Mouse (Mus musculus) left cerebral cortex, adult 2 months (tissue): ENCODE measurements around the gene Scn4a. TPM values are rescaled to one million over a fixed set of nuclear protein-coding genes. Genes with fewer than 3 reads are reported as not detected.
A peak's percentile ranks its signal among the peaks of the same experiment; 100 is the strongest.

ENCODE experiments used
- DNase-seq, 2 experiments: peaks; one replicate each; pipeline ENCODE4 v3.0.0; 2021 to 2022; ENCODE audit warnings: low spot score in 2 of 2, mixed read lengths in 1 of 2; ENCODE audit errors: extremely low spot score in 1 of 2
- H3K27ac ChIP-seq: fragments of 200-600 bp; 2 replicates; pipeline ENCODE4 v1.8.1; 2022
- H3K4me3 ChIP-seq: fragments of 200-600 bp; 2 replicates; pipeline ENCODE4 v1.8.1; 2022
- CTCF ChIP-seq: fragments of 200-600 bp; IDR thresholded peaks from 2 replicates; pipeline ENCODE4 v1.8.1; 2022; ENCODE audit warnings: antibody characterized with exemption, mild to moderate bottlenecking, moderate library complexity
- intact Hi-C: fragments of 180-260 bp; cut with DNase I; formaldehyde crosslinking; loops from one replicate; pipeline ENCODE4 v1.15.1; 2025
- total RNA-seq, 2 experiments: library from RNA; stranded (reverse); gene quantifications; 2 replicates each; pipeline ENCODE4 v1.2.3; 2021

Scn4a gene
- total RNA-seq, 2 experiments from 2014 or later, result not detected

- DNase-seq, result no peak
- H3K27ac ChIP-seq, result no peak overlapping the region
- no peak for TF ChIP-seq CTCF
- intact Hi-C loops, result no loop called here
- H3K4me3 ChIP-seq, result no peak overlapping the region
Observed at GRCm38 (mm10) chr11:106307432-106307831, 45.7 kb downstream of the Scn4a start.

DNA sequence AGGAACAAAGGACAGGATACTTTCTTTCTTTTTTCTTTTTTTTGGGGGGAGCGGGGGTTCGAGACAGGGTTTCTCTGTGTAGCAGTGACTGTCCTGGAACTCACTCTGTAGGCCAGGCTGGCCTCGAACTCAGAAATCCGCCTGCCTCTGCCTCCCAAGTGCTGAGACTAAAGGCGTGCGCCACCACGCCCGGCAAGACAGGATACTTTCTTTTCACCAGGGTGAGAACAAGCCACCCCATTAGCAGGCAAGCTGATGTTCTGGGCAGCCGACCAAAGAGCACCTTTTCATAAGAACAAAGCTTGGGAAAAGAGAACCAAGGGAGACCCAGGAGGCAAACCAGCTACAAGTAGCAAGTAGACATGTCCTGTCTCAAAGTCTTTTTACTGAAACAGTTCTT, 46.3 kb downstream of the Scn4a start:
- no peak overlapping the region for H3K27ac ChIP-seq
- no peak overlapping the region for H3K4me3 ChIP-seq
- intact Hi-C loops, result no loop called here
- TF ChIP-seq CTCF, result no peak
- DNase-seq, result no peak

DNA sequence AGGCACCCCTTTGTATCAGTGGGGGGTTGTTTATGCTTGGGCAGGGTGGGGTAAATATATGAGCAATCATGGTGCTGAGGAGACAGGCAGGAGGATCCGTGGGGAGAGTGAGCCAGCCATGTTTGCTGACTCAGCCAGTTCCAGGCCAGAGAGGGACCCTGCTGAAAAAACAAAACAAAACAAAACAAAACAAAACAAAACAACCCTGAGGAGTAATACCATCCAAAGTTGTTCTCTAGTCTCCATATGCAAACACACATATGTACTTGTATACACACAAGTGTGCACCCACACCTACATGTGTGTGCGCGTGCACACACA, 47.1 kb downstream of the Scn4a start:
- TF ChIP-seq CTCF, result no peak
- no peak for DNase-seq
- intact Hi-C loops, result no loop called here
- no peak overlapping the region for H3K4me3 ChIP-seq
- no peak overlapping the region for H3K27ac ChIP-seq

- Histone ChIP-seq H3K4me3 (no peak overlapping the region), H3K27ac (no peak overlapping the region)
- intact Hi-C loops, result no loop called here
- DNase-seq, result no peak
- TF ChIP-seq CTCF, result no peak
Observed at GRCm38 (mm10) chr11:106305348-106306064, 47.6 kb downstream of the Scn4a start.

- intact Hi-C loops, result loop anchor here (2.0 to 5.0 kb wide), 2 partner anchors 65 to 88 kb away; partner anchors contain the start of gene Prr29
- no peak overlapping the region for H3K27ac ChIP-seq
- peak; percentile 22 to 59 for DNase-seq
- H3K4me3 ChIP-seq, result no peak overlapping the region
- TF ChIP-seq CTCF, result peak; percentile 66
Observed at GRCm38 (mm10) chr11:106302634-106303033, 50.5 kb downstream of the Scn4a start.

DNA sequence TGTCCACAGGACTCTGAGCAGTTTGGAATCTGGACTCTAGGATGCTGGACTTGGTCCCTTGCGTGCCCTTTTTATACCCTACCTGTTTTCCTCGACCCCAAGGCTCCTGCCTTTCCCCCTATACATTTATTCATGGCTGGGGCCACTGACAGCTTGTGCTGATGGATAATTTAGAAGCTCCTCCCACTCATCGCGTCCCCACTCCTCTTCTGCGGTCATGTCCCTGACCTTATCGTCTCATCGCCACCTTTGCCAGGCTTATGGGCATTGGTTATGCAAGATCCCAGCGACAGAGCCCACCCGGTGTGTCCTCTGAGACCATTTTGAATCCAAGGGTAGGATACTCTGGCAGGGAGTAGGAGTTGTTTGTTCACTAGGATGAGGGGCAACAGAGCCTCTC, 51.3 kb downstream of the Scn4a start, which contains the start of gene Gh:
Gene Gh (minus strand): TSS at position 101 of the 400 bp plus-strand sequence.
- Histone ChIP-seq H3K27ac (no peak within 1 kb of the TSS), H3K4me3 (no peak within 1 kb of the TSS)
- DNase-seq, result no peak
- TF ChIP-seq CTCF, result no peak
- intact Hi-C loops, result loop anchor here (2.0 to 5.0 kb wide), 2 partner anchors 66 to 89 kb away; partner anchors contain the start of gene Prr29

DNA sequence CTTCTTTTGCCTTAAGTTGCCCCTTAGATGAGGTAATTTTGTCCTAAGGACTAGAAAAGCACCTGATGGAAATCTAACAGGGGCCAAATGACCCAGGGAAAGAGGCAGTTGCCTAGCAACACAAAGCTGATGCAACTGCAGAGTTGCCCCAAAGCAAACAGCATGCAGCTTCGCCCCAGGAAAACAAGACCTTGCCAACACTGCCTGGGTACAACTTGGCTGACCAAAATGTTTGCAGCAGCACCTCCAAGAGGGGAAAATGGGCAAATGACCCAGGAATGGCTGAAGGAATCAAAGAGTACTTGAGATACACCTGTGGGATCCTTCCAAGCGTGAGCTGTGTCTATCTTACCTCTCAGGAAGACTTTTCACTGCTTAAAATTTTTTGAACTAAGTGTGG, 61.2 kb downstream of the Scn4a start:
- Histone ChIP-seq H3K4me3 (no peak overlapping the region), H3K27ac (no peak overlapping the region)
- TF ChIP-seq CTCF, result no peak; the same call in 1 of the 2 replicates
- DNase-seq, result no peak
- intact Hi-C loops, result no loop called here

GRCm38 (mm10) chr11:106290376-106290775, 62.7 kb downstream of the Scn4a start:
- intact Hi-C loops, result no loop called here
- Histone ChIP-seq H3K4me3 (no peak overlapping the region), H3K27ac (no peak overlapping the region)
- DNase-seq, result no peak
- no peak for TF ChIP-seq CTCF

GRCm38 (mm10) chr11:106289369-106289768, 63.7 kb downstream of the Scn4a start:
- intact Hi-C loops, result no loop called here
- DNase-seq, result no peak
- TF ChIP-seq CTCF, result peak; percentile 2; the same call in 1 of the 2 replicates
- H3K4me3 ChIP-seq, result no peak overlapping the region
- no peak overlapping the region for H3K27ac ChIP-seq

DNA sequence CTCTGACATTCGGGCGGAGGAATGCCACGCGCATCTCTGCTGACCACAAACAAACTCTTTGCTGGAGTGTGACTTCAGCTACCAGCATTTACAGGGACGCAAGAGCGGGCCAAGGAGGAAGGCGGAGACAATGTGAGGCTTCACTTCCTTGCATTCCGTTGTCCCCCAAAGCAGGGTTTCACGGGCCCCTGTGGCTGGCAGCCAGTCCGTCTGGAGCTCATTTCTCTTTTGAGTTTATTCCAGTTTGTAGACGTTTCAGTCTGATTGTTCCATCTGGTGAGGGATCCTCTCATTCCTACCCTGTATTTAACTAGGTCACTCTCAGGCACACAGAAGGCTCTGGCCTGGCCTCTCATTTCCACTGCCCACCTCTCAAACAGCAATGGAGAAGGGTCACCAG, 66.1 kb downstream of the Scn4a start:
- Histone ChIP-seq H3K27ac (no peak overlapping the region), H3K4me3 (no peak overlapping the region)
- DNase-seq, result no peak
- intact Hi-C loops, result no loop called here
- no peak for TF ChIP-seq CTCF

DNA sequence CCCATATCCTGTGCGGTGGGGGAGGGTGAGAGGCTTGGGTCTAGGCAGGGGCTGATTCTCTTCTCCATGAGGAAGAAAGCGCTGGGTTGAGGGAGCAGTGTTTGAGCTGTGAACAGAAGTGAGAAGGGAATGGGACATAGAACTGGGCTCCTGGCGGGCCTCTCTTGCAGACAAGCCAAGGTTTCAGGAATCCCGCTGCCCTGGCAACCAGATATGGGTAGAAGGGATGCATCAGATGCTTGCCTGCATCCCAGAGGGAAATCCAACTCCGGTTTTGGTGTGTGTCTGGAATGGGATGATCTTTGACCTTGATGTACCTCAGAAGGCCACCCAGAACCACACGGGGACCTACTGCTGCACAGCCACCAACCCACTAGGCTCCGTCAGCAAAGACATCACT, 66.9 kb downstream of the Scn4a start:
- no peak overlapping the region for H3K4me3 ChIP-seq
- TF ChIP-seq CTCF, result no peak
- no peak overlapping the region for H3K27ac ChIP-seq
- intact Hi-C loops, result no loop called here
- DNase-seq, result no peak

DNA sequence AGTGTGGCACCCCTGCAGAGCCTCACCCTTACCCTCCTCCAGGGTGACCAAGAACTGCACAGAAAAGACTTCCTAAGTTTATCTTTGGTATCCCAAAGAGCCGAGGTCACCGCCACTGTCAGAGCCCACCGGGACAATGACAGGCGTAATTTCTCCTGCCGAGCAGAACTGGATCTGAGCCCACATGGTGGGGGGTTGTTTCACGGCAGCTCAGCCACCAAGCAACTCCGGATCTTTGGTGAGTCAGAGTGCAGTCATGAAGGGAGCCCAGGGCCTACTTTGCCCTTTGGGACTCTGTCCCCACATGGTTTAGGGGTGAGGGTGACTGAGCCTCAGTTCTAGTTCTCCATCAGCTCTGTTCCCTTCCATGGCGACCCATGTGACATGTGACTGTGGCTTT, 69.0 kb downstream of the Scn4a start:
- intact Hi-C loops, result no loop called here
- TF ChIP-seq CTCF, result no peak
- no peak overlapping the region for H3K27ac ChIP-seq
- no peak overlapping the region for H3K4me3 ChIP-seq
- DNase-seq, result no peak

DNA sequence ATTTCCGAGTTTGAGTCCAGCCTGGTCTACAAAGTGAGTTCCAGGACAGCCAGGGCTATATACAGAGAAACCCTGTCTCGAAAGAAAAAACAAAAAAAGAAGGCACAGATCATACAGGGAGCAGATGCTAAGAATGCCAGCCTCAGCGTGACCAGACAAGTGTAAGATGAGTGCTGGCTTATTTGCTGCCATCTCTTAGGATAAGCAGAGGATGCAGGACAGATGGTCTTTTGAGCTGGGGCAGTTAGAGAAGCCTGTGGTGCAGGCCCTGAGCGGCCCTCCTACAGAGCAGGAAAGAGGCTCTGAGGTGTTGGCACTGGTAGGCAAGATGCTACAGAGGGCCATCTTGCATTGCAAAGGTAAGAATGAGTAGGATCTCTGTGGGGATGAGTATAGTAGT, 69.7 kb downstream of the Scn4a start:
- TF ChIP-seq CTCF, result no peak
- H3K27ac ChIP-seq, result no peak overlapping the region
- intact Hi-C loops, result no loop called here
- no peak overlapping the region for H3K4me3 ChIP-seq
- DNase-seq, result no peak
